Mouse (Mus musculus): Measurements from ENCODE around the gene Bcl7a.

GRCm38 (mm10) chr5:123396901-123397464 is 53.3 kb downstream of the Bcl7a start:
- TF ChIP-seq GATA1 (IDR thresholded peaks at IDR 0.05; ENCODE audit: low read length), result no peak
- no peak for TF ChIP-seq TAL1 (IDR thresholded peaks at IDR 0.05; ENCODE audit: low read length)
